Mouse (Mus musculus) MEL-GATA-1-ER (cell line): ENCODE measurements around the gene Olfr352.

Experiments used
- DNase-seq: peaks from one replicate; pipeline ENCODE4 v3.0.0-alpha.2; 2012; ENCODE audit warnings: low read depth; ENCODE audit errors: extremely low read depth

The Olfr352 gene

GRCm38 (mm10) chr2:36868160-36868559, at the start of gene Olfr352:
Gene Olfr352, plus strand, starts transcription at chr2:36868460.
- no peak for DNase-seq

GRCm38 (mm10) chr2:36846010-36846409, 22.2 kb upstream of the Olfr352 start, which contains the start of gene Olfr350:
Gene Olfr350, plus strand, starts transcription at chr2:36846310.
- DNase-seq: no peak

- DNase-seq: no peak
Measured at GRCm38 (mm10) chr2:36862560-36862959, 5.7 kb upstream of the Olfr352 start, which contains the start of gene Olfr351. Gene Olfr351, minus strand, starts transcription at chr2:36862660.

GRCm38 (mm10) chr2:36892836-36893235, 24.6 kb downstream of the Olfr352 start, which contains the start of gene Olfr353:
Gene Olfr353, minus strand, starts transcription at chr2:36892936.
- DNase-seq: no peak

GRCm38 (mm10) chr2:36897114-36897513, 28.9 kb downstream of the Olfr352 start:
- no peak for DNase-seq

- DNase-seq: no peak
Measured at GRCm38 (mm10) chr2:36905380-36905779, 37.1 kb downstream of the Olfr352 start, which contains the start of gene Olfr354. Gene Olfr354, plus strand, starts transcription at chr2:36905680.
